Mouse (Mus musculus) ES-Bruce4 (cell line): ENCODE results near the gene Bloc1s2. TPM values are rescaled to one million over a fixed set of nuclear protein-coding genes. Genes with fewer than 3 reads are reported as not detected.

Experiments used
- H3K27ac ChIP-seq: 2 replicates; pipeline ENCODE4 v1.5.1; 2012; ENCODE audit warnings: low read length, inconsistent platforms; ENCODE audit not compliant: insufficient read depth
- H3K27me3 ChIP-seq: 2 replicates; pipeline ENCODE4 v1.6.1; 2012; ENCODE audit warnings: mild to moderate bottlenecking, low read length, inconsistent platforms; ENCODE audit not compliant: control insufficient read depth, poor library complexity, insufficient read depth, severe bottlenecking
- H3K36me3 ChIP-seq: 2 replicates; pipeline ENCODE4 v1.6.1; 2012; ENCODE audit warnings: inconsistent platforms, mild to moderate bottlenecking, low read length, moderate library complexity; ENCODE audit not compliant: control insufficient read depth, poor library complexity, insufficient read depth, severe bottlenecking
- H3K4me1 ChIP-seq: one replicate; pipeline ENCODE4 v1.8.1; 2011; ENCODE audit warnings: low read length; ENCODE audit not compliant: control insufficient read depth, insufficient read depth
- H3K4me3 ChIP-seq: 2 replicates; pipeline ENCODE4 v1.5.1; 2011; ENCODE audit warnings: low read depth, mild to moderate bottlenecking, low read length
- H3K9ac ChIP-seq: 2 replicates; pipeline ENCODE4 v1.6.1; 2012; ENCODE audit warnings: low read depth, mild to moderate bottlenecking, inconsistent platforms; ENCODE audit not compliant: poor library complexity, severe bottlenecking
- H3K9me3 ChIP-seq: replicated peaks from 2 replicates; pipeline ENCODE4 v1.6.1; 2012; ENCODE audit warnings: mild to moderate bottlenecking, low read length, inconsistent platforms; ENCODE audit not compliant: control insufficient read depth, poor library complexity, insufficient read depth, severe bottlenecking
- CTCF ChIP-seq: IDR thresholded peaks from one replicate; pipeline ENCODE4 v1.8.1; 2011; ENCODE audit warnings: low read depth, low read length
- EP300 ChIP-seq: IDR thresholded peaks from 2 replicates; pipeline ENCODE4 v1.6.1; 2011; ENCODE audit warnings: low read depth, low read length; ENCODE audit not compliant: insufficient read depth
- POLR2A ChIP-seq: IDR thresholded peaks from one replicate; pipeline ENCODE4 v1.8.1; 2011; ENCODE audit warnings: low read length; ENCODE audit not compliant: insufficient read depth
- polyA plus RNA-seq: library from polyadenylated mRNA; stranded (reverse); fragments of >200 nt; gene quantifications from 2 replicates; pipeline ENCODE4 v1.2.4, GENCODE M21; 2011; ENCODE audit warnings: low read depth; ENCODE audit not compliant: missing spikeins, insufficient read depth, insufficient read length

Bloc1s2 gene
- polyA plus RNA-seq, 1 experiment = 86.7 TPM

GRCm38 (mm10) chr19:44148991-44149390 is 2.7 kb upstream of the Bloc1s2 start:
- TF ChIP-seq POLR2A (no peak), CTCF (no peak), EP300 (no peak)
- Histone ChIP-seq H3K4me1 (no peaks in the 10 kb centered on the region), H3K9me3 (no peaks in the 10 kb centered on the region), H3K4me3 (no peak overlapping the region), H3K27ac (no peak overlapping the region), H3K36me3 (peaks cover 7% of the 10 kb centered on the region), H3K27me3 (no peaks in the 10 kb centered on the region; the same call in 1 of the 2 replicates), H3K9ac (no peak overlapping the region)

GRCm38 (mm10) chr19:44148345-44148744 is 2.1 kb upstream of the Bloc1s2 start:
- no peak overlapping the region for H3K4me3 ChIP-seq
- no peak overlapping the region for H3K9ac ChIP-seq
- no peak overlapping the region for H3K27ac ChIP-seq
- H3K36me3 ChIP-seq = peaks cover 14% of the 10 kb centered on the region
- no peak for TF ChIP-seq CTCF
- no peak for TF ChIP-seq POLR2A
- no peak for TF ChIP-seq EP300
- no peaks in the 10 kb centered on the region for H3K4me1 ChIP-seq
- no peaks in the 10 kb centered on the region; the same call in 1 of the 2 replicates for H3K27me3 ChIP-seq
- H3K9me3 ChIP-seq = no peaks in the 10 kb centered on the region

GRCm38 (mm10) chr19:44146951-44147350 is 705 bp upstream of the Bloc1s2 start:
- Histone ChIP-seq H3K4me1 (no peaks in the 10 kb centered on the region), H3K4me3 (no peak overlapping the region), H3K27me3 (no peaks in the 10 kb centered on the region; the same call in 1 of the 2 replicates), H3K36me3 (peaks cover 28% of the 10 kb centered on the region), H3K9me3 (no peaks in the 10 kb centered on the region), H3K9ac (no peak overlapping the region), H3K27ac (no peak overlapping the region)
- TF ChIP-seq CTCF (no peak), EP300 (no peak), POLR2A (no peak)

- TF ChIP-seq EP300 (no peak), POLR2A (no peak), CTCF (no peak)
- no peaks in the 10 kb centered on the region for H3K9me3 ChIP-seq
- H3K27ac ChIP-seq = no peak overlapping the region
- no peaks in the 10 kb centered on the region for H3K4me1 ChIP-seq
- no peaks in the 10 kb centered on the region for H3K27me3 ChIP-seq
- H3K9ac ChIP-seq = no peak overlapping the region
- H3K36me3 ChIP-seq = peaks cover 32% of the 10 kb centered on the region
- peak overlapping the region; percentile 57 for H3K4me3 ChIP-seq
Observed at GRCm38 (mm10) chr19:44146568-44146879, 278 bp upstream of the Bloc1s2 start.

GRCm38 (mm10) chr19:44144366-44144765 is 1.9 kb downstream of the Bloc1s2 start:
- TF ChIP-seq EP300 = no peak
- no peak for TF ChIP-seq CTCF
- TF ChIP-seq POLR2A = no peak

GRCm38 (mm10) chr19:44135960-44136485 is 10.2 kb downstream of the Bloc1s2 start:
- Histone ChIP-seq H3K4me1 (no peaks in the 10 kb centered on the region), H3K27ac (peak overlapping the region; percentile 77), H3K4me3 (peak overlapping the region; percentile 53), H3K36me3 (peaks cover 10% of the 10 kb centered on the region), H3K9ac (peak overlapping the region; percentile 88), H3K9me3 (no peaks in the 10 kb centered on the region), H3K27me3 (no peaks in the 10 kb centered on the region)
- TF ChIP-seq CTCF (no peak), EP300 (no peak), POLR2A (no peak)

More at GRCm38 (mm10) chr19:44144366-44144765, 1.9 kb downstream of the Bloc1s2 start:
- no peaks in the 10 kb centered on the region for H3K4me1 ChIP-seq
- no peak overlapping the region for H3K27ac ChIP-seq
- H3K27me3 ChIP-seq = no peaks in the 10 kb centered on the region
- H3K36me3 ChIP-seq = peaks cover 39% of the 10 kb centered on the region
- no peak overlapping the region for H3K4me3 ChIP-seq
- H3K9me3 ChIP-seq = no peaks in the 10 kb centered on the region
- H3K9ac ChIP-seq = no peak overlapping the region
